Mouse (Mus musculus) liver, postnatal 0 days (tissue): ENCODE results near the gene Ankrd35. TPM values are rescaled to one million over a fixed set of nuclear protein-coding genes. Genes with fewer than 3 reads are reported as not detected.

Source experiments
- ATAC-seq: fragments of 200-750 bp; cut with Nextera tagmentation; 2 replicates; pipeline ENCODE4 v1.8.0; 2017; ENCODE audit warnings: mild to moderate bottlenecking, moderate library complexity
- DNase-seq: peaks from one replicate; pipeline ENCODE4 v3.0.0-alpha.2; 2016
- H3K27ac ChIP-seq: fragments of 300-500 bp; sonication (generic); 2 replicates; pipeline ENCODE4 v1.5.1; 2014; ENCODE audit warnings: antibody characterized with exemption, moderate library complexity, mild to moderate bottlenecking, low read depth
- H3K27me3 ChIP-seq: fragments of 300-500 bp; sonication (generic); 2 replicates; pipeline ENCODE4 v1.6.1; 2014; ENCODE audit warnings: low read length, control low read depth, mixed read lengths; ENCODE audit not compliant: insufficient read depth
- H3K36me3 ChIP-seq: fragments of 300-500 bp; sonication (generic); replicated peaks from 2 replicates; pipeline ENCODE4 v1.6.1; 2014; ENCODE audit warnings: mild to moderate bottlenecking, control low read depth, low read length, moderate library complexity, mixed read lengths; ENCODE audit not compliant: insufficient read depth
- H3K4me1 ChIP-seq: fragments of 300-500 bp; sonication (generic); 2 replicates; pipeline ENCODE4 v1.6.1; 2014; ENCODE audit warnings: antibody characterized with exemption, mild to moderate bottlenecking, control low read depth; ENCODE audit not compliant: insufficient read depth
- H3K4me2 ChIP-seq: fragments of 300-500 bp; sonication (generic); 2 replicates; pipeline ENCODE4 v1.6.1; 2014; ENCODE audit warnings: low read depth, mild to moderate bottlenecking, low read length, moderate library complexity, mixed read lengths
- H3K4me3 ChIP-seq: fragments of 300-500 bp; sonication (generic); 2 replicates; pipeline ENCODE4 v1.5.1; 2014; ENCODE audit warnings: low read depth, low read length
- H3K9ac ChIP-seq: fragments of 300-500 bp; sonication (generic); replicated peaks from 2 replicates; pipeline ENCODE4 v1.6.1; 2014; ENCODE audit warnings: mild to moderate bottlenecking, moderate library complexity
- H3K9me3 ChIP-seq: fragments of 300-500 bp; sonication (generic); 2 replicates; pipeline ENCODE4 v1.6.1; 2016; ENCODE audit warnings: mild to moderate bottlenecking, control low read depth, low read length, mixed read lengths
- CTCF ChIP-seq: sonication (generic); IDR thresholded peaks from 2 replicates; pipeline ENCODE4 v1.5.1; 2016; ENCODE audit warnings: antibody characterized with exemption, low read depth
- EP300 ChIP-seq: IDR thresholded peaks from 2 replicates; pipeline ENCODE4 v1.6.1; 2016; ENCODE audit warnings: antibody characterized with exemption, low read depth, mild to moderate bottlenecking
- WGBS: fragments of 180-500 bp; shearing (Covaris S2); extraction: QIAGEN DNeasy Blood & Tissue Kit; methylation state at CpG from one replicate; pipeline ENCODE4 v1.1.7; 2014; ENCODE audit not compliant: insufficient replicate concordance; 5-methylcytosine and 5-hydroxymethylcytosine counted together
- polyA plus RNA-seq: library from polyadenylated mRNA; unstranded; fragments of >200 nt; fragmentation: Nextera tagmentation; extraction: Ambion mirVana; gene quantifications from 2 replicates; pipeline ENCODE4 v1.2.1, GENCODE M21; 2015

Gene Ankrd35
- polyA plus RNA-seq, 1 experiment from 2014 or later = 0.45 TPM

DNA sequence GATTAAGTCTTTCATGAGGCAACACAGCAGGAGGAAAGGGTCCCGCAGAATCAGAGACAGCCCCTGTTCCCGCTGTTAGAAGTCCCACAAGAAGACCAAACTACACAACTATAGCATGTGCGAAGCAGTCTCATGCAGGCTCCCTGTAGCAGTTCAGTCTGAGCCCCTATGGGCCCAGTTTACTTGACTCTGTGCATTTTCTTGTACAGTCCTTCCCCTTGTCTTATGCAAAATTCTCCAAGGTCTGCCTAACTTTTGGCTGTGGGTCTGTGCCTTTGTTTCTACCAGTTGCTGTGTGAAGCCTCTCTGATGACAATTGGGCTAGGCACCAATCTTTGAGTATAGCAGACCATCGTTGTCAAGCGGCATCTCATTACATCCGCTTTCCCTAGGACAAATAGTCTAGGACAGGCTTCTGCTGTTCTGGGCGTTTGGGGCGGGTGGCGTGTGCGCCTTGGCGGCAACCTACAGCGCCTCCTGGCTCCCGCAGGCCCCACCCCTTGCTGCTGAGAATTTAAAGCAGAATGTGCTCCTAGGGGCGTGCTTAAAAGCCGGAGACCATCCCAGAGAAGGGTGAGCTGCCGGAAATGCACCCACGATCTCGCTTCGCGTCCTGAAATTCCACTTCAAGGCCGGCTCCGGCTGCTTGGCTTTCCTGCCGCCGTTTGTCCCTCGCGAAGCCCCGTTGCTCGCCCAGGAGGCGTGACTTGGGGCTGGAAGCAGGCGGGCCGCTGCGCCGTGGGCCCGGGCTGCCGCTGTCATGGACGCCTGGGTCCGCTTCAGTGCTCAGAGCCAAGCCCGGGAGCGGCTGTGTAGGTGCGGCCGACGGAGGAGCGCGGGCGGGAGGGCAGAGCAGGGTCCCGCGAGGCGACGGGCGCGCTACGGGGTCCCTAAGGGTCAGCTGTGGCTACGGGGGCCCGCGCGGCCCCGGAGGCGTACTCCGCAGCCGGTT is 34.7 kb upstream of the Ankrd35 start, which contains the start of the genes Pex11b and Gm42957:
Gene Pex11b, plus strand, starts transcription at position 449 of the 952 bp plus-strand sequence.
Gene Gm42957, plus strand, starts transcription at position 547 of the 952 bp plus-strand sequence.
- peak within 1 kb of the TSS; percentile 96 for H3K9ac ChIP-seq
- peaks cover 19% of the 10 kb centered on the region for H3K4me1 ChIP-seq
- 3% methylated on average over 52 of the region's 60 CpGs for WGBS
- ATAC-seq (peak; percentile 92), DNase-seq (peak; percentile 89)
- H3K27ac ChIP-seq = peak within 1 kb of the TSS; percentile 78
- H3K36me3 ChIP-seq = peaks cover 34% of the 10 kb centered on the region
- H3K4me2 ChIP-seq = peak within 1 kb of the TSS; percentile 98
- peak within 1 kb of the TSS; percentile 89 for H3K4me3 ChIP-seq
- H3K27me3 ChIP-seq = no peaks in the 10 kb centered on the region
- TF ChIP-seq CTCF (peak; percentile 67), EP300 (no peak)
- no peaks in the 10 kb centered on the region for H3K9me3 ChIP-seq

DNA sequence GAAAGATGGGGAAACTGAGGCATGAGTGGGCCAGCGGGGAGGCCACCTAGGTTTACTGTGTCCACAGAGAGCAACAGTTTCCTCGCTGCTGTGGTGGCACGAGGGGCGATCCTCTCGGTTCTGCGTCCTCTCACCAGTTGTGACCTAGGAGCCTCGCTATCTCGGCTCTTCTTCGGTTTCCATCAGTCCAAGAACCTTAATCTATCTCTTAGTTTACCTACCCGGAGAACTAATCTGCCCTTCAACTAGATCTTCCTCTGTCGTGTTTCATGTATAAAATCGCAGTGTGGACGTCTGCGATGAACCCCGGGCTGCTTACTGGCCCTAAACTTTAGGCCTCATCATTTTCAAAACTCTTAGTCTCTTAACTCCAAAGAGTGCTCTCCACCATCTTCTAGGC is 34.0 kb upstream of the Ankrd35 start:
- ATAC-seq (peak; percentile 18; the same call in 1 of the 2 replicates), DNase-seq (no peak)
- peaks cover 15% of the 10 kb centered on the region for H3K4me1 ChIP-seq
- no peaks in the 10 kb centered on the region for H3K27me3 ChIP-seq
- peak overlapping the region; percentile 89 for H3K4me3 ChIP-seq
- peaks cover 34% of the 10 kb centered on the region for H3K36me3 ChIP-seq
- TF ChIP-seq EP300 (no peak), CTCF (no peak)
- peak overlapping the region; percentile 96 for H3K9ac ChIP-seq
- 5% methylated on average over 15 of the region's 15 CpGs for WGBS
- H3K4me2 ChIP-seq = peak overlapping the region; percentile 98
- peak overlapping the region; percentile 78 for H3K27ac ChIP-seq
- H3K9me3 ChIP-seq = no peaks in the 10 kb centered on the region

DNA sequence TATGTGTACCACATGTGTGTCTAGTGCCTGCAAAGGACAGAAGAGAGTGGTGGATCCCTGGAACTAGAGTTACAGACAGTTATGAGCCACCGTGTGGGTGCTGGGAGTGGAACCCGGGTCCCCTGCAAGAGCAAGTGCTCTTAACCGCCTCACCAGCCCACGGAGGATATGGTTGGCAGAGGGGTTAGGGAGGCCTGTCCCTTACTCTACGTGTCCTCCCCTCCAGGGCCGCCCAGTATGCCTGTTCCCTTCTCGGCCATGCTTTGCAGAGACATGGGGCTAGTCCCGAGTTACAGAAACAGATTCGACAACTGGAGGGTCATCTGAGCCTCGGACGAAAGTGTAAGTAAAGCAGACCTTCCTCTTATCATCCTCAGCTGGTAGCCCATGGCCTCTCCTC is 33.5 kb upstream of the Ankrd35 start:
- ATAC-seq = no peak
- H3K36me3 ChIP-seq = peaks cover 30% of the 10 kb centered on the region
- TF ChIP-seq EP300 (no peak), CTCF (no peak)
- H3K27me3 ChIP-seq = no peaks in the 10 kb centered on the region
- no peak overlapping the region for H3K27ac ChIP-seq
- H3K4me2 ChIP-seq = peak overlapping the region; percentile 98
- 54% methylated on average over 11 of the region's 11 CpGs for WGBS
- H3K4me3 ChIP-seq = peak overlapping the region; percentile 89
- DNase-seq = peak; percentile 19
- peaks cover 12% of the 10 kb centered on the region for H3K4me1 ChIP-seq
- no peaks in the 10 kb centered on the region for H3K9me3 ChIP-seq
- H3K9ac ChIP-seq = peak overlapping the region; percentile 96

DNA sequence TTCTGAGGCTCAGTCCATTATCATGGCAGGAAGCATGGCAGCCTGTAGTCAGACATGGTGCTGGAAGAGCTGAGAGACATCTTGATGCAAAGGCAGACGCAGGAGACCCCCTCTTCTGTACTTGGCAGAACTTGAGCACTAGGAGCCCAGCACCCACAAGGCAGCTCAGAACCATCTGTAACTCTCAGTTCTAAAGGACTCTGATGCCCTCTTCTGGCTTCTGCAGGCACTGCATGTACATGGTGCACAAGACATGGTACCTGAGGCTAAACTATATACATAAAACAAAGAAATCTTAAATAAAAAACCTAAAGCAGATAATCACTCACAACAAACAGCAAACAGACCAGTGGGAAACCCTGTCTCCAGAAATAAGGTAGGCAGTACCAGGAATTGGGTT is 30.7 kb upstream of the Ankrd35 start:
- Histone ChIP-seq H3K4me2 (no peak overlapping the region), H3K36me3 (peaks cover 28% of the 10 kb centered on the region), H3K27ac (no peak overlapping the region), H3K4me1 (peaks cover 12% of the 10 kb centered on the region), H3K27me3 (no peaks in the 10 kb centered on the region), H3K9ac (no peak overlapping the region), H3K4me3 (no peak overlapping the region), H3K9me3 (no peaks in the 10 kb centered on the region)
- TF ChIP-seq CTCF = peak; percentile 83
- no peak for TF ChIP-seq EP300
- ATAC-seq = no peak
- 71% methylated on average over 1 of the region's 1 CpGs for WGBS
- DNase-seq = peak; percentile 76

DNA sequence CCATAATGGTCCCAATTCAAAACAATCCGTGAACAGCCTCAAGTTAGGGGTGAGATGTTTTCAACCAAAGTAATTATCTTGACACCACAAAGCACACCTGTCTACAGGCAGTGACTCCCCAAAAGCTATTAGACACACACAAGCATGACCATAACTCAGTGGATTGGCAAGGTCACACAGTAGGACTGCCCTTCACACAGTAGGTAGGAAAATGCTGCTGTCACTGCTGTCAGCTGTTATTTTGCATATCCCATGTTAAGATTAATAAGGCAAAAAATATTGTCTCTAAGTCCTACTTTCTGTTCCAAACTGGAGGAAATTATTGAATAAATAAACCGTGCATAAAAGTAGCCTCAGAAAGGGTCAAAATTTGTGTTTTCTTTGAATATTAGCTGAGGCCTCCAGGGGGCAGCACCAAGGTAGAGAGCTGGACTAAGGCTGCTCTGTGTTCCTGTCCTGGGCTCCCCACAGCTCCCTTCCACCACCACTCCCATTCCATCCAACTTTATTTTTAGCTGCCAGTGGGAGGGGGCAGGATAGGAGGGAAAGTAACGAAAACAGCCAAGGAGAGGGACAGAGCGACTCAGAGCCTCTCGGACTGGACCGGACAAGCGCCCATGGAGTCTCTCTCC is 24.8 kb upstream of the Ankrd35 start, which contains the start of gene Itga10:
Gene Itga10, plus strand, starts transcription at position 567 of the 632 bp plus-strand sequence.
- H3K9ac ChIP-seq = no peak within 1 kb of the TSS
- WGBS = 77% methylated on average over 7 of the region's 7 CpGs
- peak; percentile 42 for DNase-seq
- no peak within 1 kb of the TSS for H3K27ac ChIP-seq
- H3K9me3 ChIP-seq = no peaks in the 10 kb centered on the region
- H3K36me3 ChIP-seq = peaks cover 21% of the 10 kb centered on the region
- H3K4me3 ChIP-seq = no peak within 1 kb of the TSS
- ATAC-seq = peak; percentile 37; the same call in 1 of the 2 replicates
- TF ChIP-seq EP300 = no peak
- peak; percentile 65 for TF ChIP-seq CTCF
- no peaks in the 10 kb centered on the region for H3K27me3 ChIP-seq
- H3K4me2 ChIP-seq = no peak within 1 kb of the TSS
- peaks cover 3% of the 10 kb centered on the region; the same call in 1 of the 2 replicates for H3K4me1 ChIP-seq

DNA sequence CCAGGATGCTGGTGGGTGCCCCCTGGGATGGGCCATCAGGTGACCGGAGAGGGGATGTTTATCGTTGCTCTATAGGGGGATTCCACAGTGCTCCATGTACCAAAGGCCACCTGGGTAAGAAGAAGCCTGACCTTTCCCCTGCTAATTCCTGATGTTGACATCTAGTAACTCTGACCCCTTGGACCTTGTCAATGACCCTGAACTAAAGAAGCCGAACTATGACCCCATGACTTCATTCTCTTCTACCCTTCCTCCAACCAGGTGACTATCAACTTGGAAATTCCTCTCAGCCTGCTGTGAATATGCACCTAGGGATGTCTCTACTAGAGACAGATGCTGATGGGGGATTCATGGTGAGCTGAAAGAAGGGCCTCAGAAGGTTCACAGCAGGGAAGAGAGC is 22.6 kb upstream of the Ankrd35 start:
- no peak for DNase-seq
- WGBS = 74% methylated on average over 3 of the region's 3 CpGs
- no peak for TF ChIP-seq EP300
- TF ChIP-seq CTCF = no peak
- Histone ChIP-seq H3K36me3 (peaks cover 15% of the 10 kb centered on the region), H3K9me3 (no peaks in the 10 kb centered on the region), H3K4me2 (no peak overlapping the region), H3K27ac (no peak overlapping the region), H3K27me3 (no peaks in the 10 kb centered on the region), H3K4me3 (no peak overlapping the region), H3K9ac (no peak overlapping the region), H3K4me1 (peaks cover 3% of the 10 kb centered on the region; the same call in 1 of the 2 replicates)
- peak; percentile 85 for ATAC-seq
